Mouse (Mus musculus) liver, adult 2 months (tissue): ENCODE results near the gene Cbr4. TPM values are rescaled to one million over a fixed set of nuclear protein-coding genes. Genes with fewer than 3 reads are reported as not detected.

ENCODE experiments used
- DNase-seq: peaks from one replicate; pipeline ENCODE4 v3.0.0-alpha.2; 2011; ENCODE audit warnings: low read depth, low spot score; ENCODE audit errors: extremely low read depth
- H3K27ac ChIP-seq: fragments of 200-500 bp; replicated peaks from 2 replicates; pipeline ENCODE4 v1.5.1; 2012; ENCODE audit warnings: low read depth, mild to moderate bottlenecking, control low read depth, inconsistent platforms, low read length; ENCODE audit not compliant: insufficient read depth
- H3K27me3 ChIP-seq: fragments of 200-500 bp; 2 replicates; pipeline ENCODE4 v1.6.1; 2012; ENCODE audit warnings: mild to moderate bottlenecking, moderate library complexity, low read length, inconsistent platforms; ENCODE audit not compliant: control insufficient read depth, insufficient read depth
- H3K36me3 ChIP-seq: fragments of 200-500 bp; 2 replicates; pipeline ENCODE4 v1.6.1; 2012; ENCODE audit warnings: low read length, inconsistent platforms; ENCODE audit not compliant: control insufficient read depth, insufficient read depth
- H3K4me1 ChIP-seq: fragments of 200-500 bp; 2 replicates; pipeline ENCODE4 v1.6.1; 2011; ENCODE audit warnings: low read length; ENCODE audit not compliant: control insufficient read depth, insufficient read depth
- H3K4me3 ChIP-seq: fragments of 200-500 bp; 2 replicates; pipeline ENCODE4 v1.5.1; 2011; ENCODE audit warnings: low read depth, mild to moderate bottlenecking, control low read depth, low read length, moderate library complexity; ENCODE audit not compliant: insufficient read depth
- H3K79me2 ChIP-seq: fragments of 200-500 bp; 2 replicates; pipeline ENCODE4 v1.6.1; 2012; ENCODE audit warnings: inconsistent platforms, mild to moderate bottlenecking, low read length, moderate library complexity; ENCODE audit not compliant: control insufficient read depth, insufficient read depth
- H3K9ac ChIP-seq: fragments of 200-500 bp; 2 replicates; pipeline ENCODE4 v1.6.1; 2012; ENCODE audit warnings: low read depth, mild to moderate bottlenecking, control low read depth, inconsistent platforms, low read length
- CTCF ChIP-seq: fragments of 200-500 bp; IDR thresholded peaks from 2 replicates; pipeline ENCODE4 v1.5.1; 2011; ENCODE audit warnings: low read depth, low read length, control low read depth
- POLR2A ChIP-seq: fragments of 200-500 bp; IDR thresholded peaks from 2 replicates; pipeline ENCODE4 v1.6.1; 2011; ENCODE audit warnings: low read length, control low read depth; ENCODE audit not compliant: insufficient read depth; ENCODE audit errors: extremely low read depth
- WGBS: fragments of 180-500 bp; shearing (Covaris S2); methylation state at CpG from one replicate; pipeline ENCODE4 v1.1.7; 2018; 5-methylcytosine and 5-hydroxymethylcytosine counted together
- polyA plus RNA-seq: library from polyadenylated mRNA; depleted of rRNA; stranded (reverse); fragments of >200 nt; gene quantifications from 2 replicates; pipeline ENCODE4 v1.2.3, GENCODE M21; 2012
- total RNA-seq: library from RNA; depleted of rRNA; stranded (reverse); fragments of >200 nt; gene quantifications from 2 replicates; pipeline ENCODE4 v1.2.3, GENCODE M21; 2014

Cbr4 gene
- total and polyA plus RNA-seq, 2 experiments = 10.7 to 22.0 TPM

DNA sequence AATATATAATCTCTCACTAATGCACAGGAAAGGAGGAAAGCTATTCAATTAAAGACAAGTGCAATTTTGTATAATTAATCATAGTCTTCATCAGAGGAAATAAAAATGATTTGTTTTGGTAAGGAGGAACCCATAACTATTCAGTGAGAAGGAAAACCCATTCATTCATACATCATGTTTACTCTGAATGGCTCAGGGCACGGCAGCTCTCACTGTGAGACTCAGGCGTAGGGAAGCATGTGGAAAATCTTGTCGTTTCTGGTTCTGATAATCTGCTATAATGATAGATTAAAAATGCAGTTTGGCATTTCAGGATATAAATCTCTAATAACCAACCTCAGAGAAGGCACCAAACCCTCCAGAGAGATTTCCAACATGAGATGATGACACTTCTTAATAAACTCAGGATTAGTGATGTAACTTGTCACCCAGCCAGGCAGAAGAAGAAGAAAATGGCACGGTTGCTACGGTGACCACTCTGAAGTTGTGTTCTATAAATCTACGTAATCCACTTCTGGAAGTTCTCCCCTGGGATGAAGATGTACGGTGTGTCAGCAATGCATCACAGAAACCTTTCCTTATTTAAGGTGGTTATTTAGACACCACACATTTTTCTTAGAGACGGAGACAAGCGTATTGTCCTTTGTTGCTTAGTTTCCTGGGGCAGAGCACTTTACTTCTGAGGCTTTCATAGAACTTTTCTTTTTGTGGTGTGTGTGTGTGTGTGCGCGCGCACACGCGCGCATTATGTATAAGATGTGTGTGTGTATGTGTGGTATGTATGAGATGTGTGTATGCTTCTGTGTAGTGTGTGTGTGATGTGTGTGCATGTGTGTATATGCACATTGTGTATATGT, 20.6 kb upstream of the Cbr4 start:
- H3K27me3 ChIP-seq = no peaks in the 10 kb centered on the region
- TF ChIP-seq CTCF (no peak), POLR2A (no peak)
- no peak overlapping the region for H3K9ac ChIP-seq
- no peaks in the 10 kb centered on the region for H3K4me1 ChIP-seq
- no peak overlapping the region for H3K4me3 ChIP-seq
- no peaks in the 10 kb centered on the region for H3K79me2 ChIP-seq
- H3K36me3 ChIP-seq = no peaks in the 10 kb centered on the region
- no peak for DNase-seq
- WGBS = 93% methylated on average over 15 of the region's 15 CpGs
- H3K27ac ChIP-seq = no peak overlapping the region

DNA sequence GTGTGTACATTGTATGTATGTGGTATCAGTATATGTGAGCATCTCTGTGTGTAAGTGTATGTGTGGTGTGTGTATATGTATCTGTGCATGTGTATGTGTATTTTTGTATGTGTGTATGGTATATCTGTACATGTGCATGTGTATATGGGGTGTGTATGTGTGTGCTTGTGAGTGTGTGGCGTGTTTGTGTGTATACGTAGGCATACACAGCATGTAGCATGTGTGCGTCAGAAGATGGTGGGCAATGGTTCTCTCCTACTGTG, 20.1 kb upstream of the Cbr4 start:
- Histone ChIP-seq H3K9ac (no peak overlapping the region), H3K27me3 (no peaks in the 10 kb centered on the region), H3K36me3 (no peaks in the 10 kb centered on the region), H3K4me3 (no peak overlapping the region), H3K27ac (no peak overlapping the region), H3K4me1 (no peaks in the 10 kb centered on the region), H3K79me2 (no peaks in the 10 kb centered on the region)
- no peak for TF ChIP-seq POLR2A
- no peak for TF ChIP-seq CTCF
- WGBS = 97% methylated on average over 3 of the region's 3 CpGs
- no peak for DNase-seq

DNA sequence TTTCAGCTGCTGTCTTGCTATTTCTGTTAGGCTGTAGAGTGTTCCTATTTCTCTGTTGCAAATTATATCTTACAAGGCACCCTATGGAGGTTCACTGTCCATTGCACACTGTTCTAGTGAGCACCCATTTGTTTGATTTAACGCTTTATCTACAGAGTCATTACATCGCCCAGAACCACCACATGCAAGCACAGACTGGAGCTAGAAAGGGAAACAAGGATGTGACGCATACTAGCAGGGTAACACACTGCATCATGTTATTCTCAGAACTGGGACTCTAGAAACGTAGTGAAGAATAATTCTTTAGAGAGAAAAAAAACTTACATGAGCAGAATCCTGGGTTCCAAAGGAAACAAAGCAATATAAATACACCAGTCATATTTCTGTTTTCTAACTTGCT, 17.3 kb upstream of the Cbr4 start:
- Histone ChIP-seq H3K4me1 (no peaks in the 10 kb centered on the region), H3K27ac (no peak overlapping the region), H3K4me3 (no peak overlapping the region), H3K9ac (no peak overlapping the region), H3K27me3 (no peaks in the 10 kb centered on the region), H3K79me2 (no peaks in the 10 kb centered on the region), H3K36me3 (no peaks in the 10 kb centered on the region)
- no peak for DNase-seq
- TF ChIP-seq CTCF (no peak), POLR2A (no peak)
- WGBS = 84% methylated on average over 4 of the region's 4 CpGs

- Histone ChIP-seq H3K36me3 (no peaks in the 10 kb centered on the region), H3K4me1 (no peaks in the 10 kb centered on the region), H3K9ac (no peak overlapping the region), H3K4me3 (no peak overlapping the region), H3K79me2 (no peaks in the 10 kb centered on the region), H3K27ac (no peak overlapping the region), H3K27me3 (no peaks in the 10 kb centered on the region)
- DNase-seq = no peak
- WGBS = 77% methylated on average over 6 of the region's 6 CpGs
- TF ChIP-seq CTCF = no peak
- TF ChIP-seq POLR2A = no peak
Measured at GRCm38 (mm10) chr8:61475251-61475673, 12.3 kb upstream of the Cbr4 start.

DNA sequence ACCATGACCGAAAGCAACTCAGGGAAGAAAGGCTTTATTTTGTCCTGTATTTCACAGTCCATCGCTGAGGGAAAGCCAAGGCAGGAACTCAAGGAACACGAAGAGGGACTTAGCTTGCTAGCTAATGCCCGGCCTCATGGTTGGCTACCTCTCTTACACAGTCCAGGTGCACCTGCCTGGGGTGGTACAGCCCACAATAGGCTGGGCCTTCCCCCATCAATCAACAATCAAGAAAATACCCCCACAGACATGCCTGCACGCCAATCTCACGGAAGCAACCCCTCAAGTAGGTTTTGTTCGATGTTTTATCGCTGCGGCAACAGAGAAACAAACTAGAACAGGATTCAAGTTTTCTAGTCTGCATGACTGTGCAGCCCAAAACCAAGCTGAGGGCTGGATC, 11.4 kb upstream of the Cbr4 start:
- TF ChIP-seq POLR2A (no peak), CTCF (no peak)
- no peaks in the 10 kb centered on the region for H3K79me2 ChIP-seq
- H3K36me3 ChIP-seq = no peaks in the 10 kb centered on the region
- 96% methylated on average over 9 of the region's 9 CpGs for WGBS
- no peak for DNase-seq
- H3K9ac ChIP-seq = no peak overlapping the region
- H3K4me3 ChIP-seq = no peak overlapping the region
- H3K27me3 ChIP-seq = no peaks in the 10 kb centered on the region
- H3K4me1 ChIP-seq = no peaks in the 10 kb centered on the region
- H3K27ac ChIP-seq = no peak overlapping the region

DNA sequence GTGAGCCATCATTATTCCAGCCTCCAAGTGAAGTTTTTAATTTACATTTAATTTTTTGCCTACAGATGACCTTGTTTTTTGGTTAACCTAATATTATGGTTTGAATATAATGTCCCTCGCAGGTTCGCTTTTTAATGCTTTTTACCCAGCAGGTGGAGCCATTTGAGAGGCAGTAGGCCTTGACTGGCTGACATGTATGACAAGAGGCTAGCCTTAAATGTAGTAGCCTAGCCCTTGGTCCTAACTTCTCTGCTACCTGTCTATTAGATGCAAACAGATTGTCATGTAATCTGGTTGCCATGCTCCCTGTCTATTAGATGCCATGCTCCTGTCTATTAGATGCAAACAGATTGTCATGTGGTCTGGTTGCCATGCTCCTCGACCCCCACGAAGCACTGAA, 9.4 kb upstream of the Cbr4 start:
- Histone ChIP-seq H3K27ac (no peak overlapping the region), H3K4me3 (no peak overlapping the region), H3K36me3 (no peaks in the 10 kb centered on the region), H3K4me1 (no peaks in the 10 kb centered on the region), H3K27me3 (no peaks in the 10 kb centered on the region), H3K79me2 (no peaks in the 10 kb centered on the region), H3K9ac (no peak overlapping the region)
- 94% methylated on average over 4 of the region's 4 CpGs for WGBS
- DNase-seq = no peak
- TF ChIP-seq CTCF (no peak), POLR2A (no peak)
